Mouse (Mus musculus) testis, postnatal 14 days (tissue): ENCODE data around the gene Birc3.
A peak's percentile ranks its signal among the peaks of the same experiment; 100 is the strongest.
"Not testable (repeated sequence)": the region's sequence is repeated elsewhere in the genome, so short reads cannot be mapped to it uniquely, and the experiment has no call there.

Experiments used
- DNase-seq: peaks from one replicate; pipeline ENCODE4 v3.0.0; 2021; ENCODE audit warnings: low spot score

The Birc3 gene

DNA sequence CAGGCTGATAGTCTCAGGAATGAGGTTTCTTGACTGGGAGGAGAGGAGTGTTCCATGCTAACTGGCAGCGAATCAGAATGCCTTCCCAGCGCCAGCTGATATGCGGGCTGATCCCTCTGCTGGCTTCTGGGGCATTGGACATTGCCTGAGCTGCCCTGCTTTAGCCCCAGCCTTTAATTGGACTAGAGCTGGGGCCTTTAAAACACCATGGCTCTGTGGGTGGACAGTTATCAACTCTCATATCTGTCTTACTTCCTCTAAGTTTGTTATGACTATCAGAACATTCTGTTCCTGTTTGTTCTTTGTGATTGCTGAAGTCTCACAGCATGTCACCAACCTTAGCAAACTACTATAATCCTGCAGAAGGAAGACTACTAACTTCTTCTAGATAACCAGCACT is 5.0 kb downstream of the Birc3 start:
- DNase-seq, result peak; percentile 62

DNA sequence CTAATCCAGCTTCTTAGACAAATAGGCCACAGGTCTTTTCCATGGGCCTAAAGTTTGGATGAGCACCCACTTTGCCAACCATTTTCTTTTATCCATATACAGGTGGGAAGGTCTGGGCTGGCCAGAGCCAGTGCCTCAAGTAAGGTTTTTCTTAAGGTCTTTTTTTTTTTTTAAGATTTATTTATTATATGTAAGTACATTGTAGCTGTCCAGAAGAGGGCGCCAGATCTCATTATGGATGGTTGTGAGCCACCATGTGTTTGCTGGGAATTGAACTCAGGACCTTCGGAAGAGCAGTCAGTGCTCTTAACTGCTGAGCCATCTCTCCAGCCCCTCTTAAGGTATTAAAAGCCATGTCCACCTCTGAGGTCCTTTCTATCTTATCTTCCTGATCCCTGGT is 6.0 kb downstream of the Birc3 start:
- not testable (repeated sequence) for DNase-seq

DNA sequence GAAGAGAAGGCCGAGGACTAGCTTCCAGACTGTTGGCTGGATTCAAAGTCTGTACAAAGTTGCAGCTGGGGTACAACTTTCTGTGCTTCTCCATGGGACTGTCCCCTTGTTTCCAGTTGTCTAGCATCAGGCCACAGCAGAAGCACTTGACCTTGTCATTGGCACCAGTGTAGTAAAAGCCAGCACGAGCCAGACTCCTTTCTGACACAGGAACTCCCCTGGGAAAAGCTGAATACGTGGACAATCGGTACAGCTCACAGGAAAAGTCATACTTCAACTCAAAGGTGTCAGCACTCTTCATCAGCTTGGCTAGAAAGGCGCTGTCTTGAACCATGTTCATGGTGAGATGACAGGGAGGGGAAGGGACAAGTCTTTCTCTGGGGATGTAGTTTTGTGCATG is 12.0 kb downstream of the Birc3 start:
- no peak for DNase-seq

- no peak for DNase-seq
Measured at GRCm38 (mm10) chr9:7855912-7856311, 17.1 kb downstream of the Birc3 start.

GRCm38 (mm10) chr9:7855374-7855773 is 17.6 kb downstream of the Birc3 start:
- peak; percentile 24 for DNase-seq

GRCm38 (mm10) chr9:7854196-7854595 is 18.8 kb downstream of the Birc3 start:
- DNase-seq, result not testable (repeated sequence)

GRCm38 (mm10) chr9:7852346-7853230 is 20.4 kb downstream of the Birc3 start:
- DNase-seq, result no peak

GRCm38 (mm10) chr9:7851841-7852240 is 21.1 kb downstream of the Birc3 start:
- DNase-seq, result no peak

- DNase-seq, result no peak
Measured at GRCm38 (mm10) chr9:7848191-7848590, 24.8 kb downstream of the Birc3 start.

GRCm38 (mm10) chr9:7846667-7847199 is 26.3 kb downstream of the Birc3 start:
- DNase-seq, result no peak

- DNase-seq, result no peak
Measured at GRCm38 (mm10) chr9:7845216-7845895, 27.6 kb downstream of the Birc3 start.

GRCm38 (mm10) chr9:7841221-7841620 is 31.8 kb downstream of the Birc3 start:
- DNase-seq, result peak; percentile 68

DNA sequence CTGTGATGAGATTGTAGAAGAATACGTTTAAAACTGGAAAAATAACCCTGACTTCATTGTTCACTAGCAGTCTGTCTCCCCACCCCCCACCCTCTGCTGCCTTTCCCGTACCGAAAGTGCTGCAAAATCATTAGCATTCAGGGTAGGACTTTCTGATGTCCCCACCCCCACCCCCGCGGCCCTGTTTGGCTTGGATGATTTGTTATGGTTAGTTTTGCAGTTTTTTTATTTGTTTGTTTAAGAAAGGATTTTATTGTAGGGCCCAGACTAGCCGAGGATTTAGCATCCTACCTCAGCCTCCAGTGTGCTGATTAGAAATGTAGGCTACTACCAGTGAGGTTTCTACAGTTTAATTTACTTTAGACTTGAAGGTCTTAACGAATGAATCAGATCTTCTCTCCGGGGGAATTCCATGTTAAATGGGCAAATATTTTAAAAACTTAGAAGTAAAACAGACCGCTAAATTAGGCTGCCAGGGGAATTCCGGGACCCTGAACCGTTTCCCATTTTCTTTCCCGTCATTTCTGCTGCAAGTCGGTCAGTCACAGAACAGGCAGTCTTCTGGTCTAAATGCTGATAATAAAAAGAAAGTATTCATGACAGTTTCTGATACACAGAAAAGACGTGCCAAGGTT is 35.1 kb downstream of the Birc3 start:
- no peak for DNase-seq

GRCm38 (mm10) chr9:7836905-7837805 is 35.8 kb downstream of the Birc3 start, which contains the start of gene Birc2:
TSS of gene Birc2 (minus strand) at chr9:7837064.
- DNase-seq, result peak; percentile 96

DNA sequence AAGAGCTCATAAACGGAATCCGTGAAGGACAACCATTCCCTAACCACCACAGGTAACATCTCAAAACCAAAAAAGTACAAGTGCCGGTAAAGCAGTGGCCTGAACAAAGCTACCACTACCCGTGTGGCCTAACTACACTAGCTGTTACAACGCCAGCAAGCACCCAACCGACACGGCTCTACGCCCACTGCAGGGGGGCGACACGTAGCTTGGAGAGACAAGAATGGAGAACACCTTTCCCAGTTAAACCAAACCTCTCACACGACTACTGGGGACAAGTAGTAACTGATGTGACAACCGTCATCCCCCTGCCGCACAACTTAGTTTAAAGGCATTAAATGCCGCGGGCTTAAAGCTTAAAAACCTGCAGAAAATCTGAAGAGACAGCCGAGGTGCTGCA is 36.7 kb downstream of the Birc3 start:
- DNase-seq, result peak; percentile 70

DNA sequence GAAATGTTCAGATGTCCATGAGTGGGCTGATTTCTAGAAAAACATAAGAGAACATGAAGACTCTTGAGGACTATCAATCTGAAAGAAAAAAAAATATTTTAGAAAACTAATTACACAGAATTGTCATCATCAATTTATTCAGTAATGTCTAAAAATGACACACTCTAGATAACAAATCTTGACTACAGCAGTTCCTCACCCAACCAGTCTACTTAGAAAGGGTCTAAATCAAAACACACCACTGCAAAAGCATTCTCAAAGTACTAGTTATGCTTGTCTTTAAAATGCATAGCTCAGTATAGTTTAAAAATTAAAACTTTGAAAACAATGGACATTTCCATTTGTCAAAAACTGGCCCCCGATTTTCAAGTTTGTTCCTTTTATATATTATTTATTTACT is 37.7 kb downstream of the Birc3 start:
- DNase-seq, result no peak

GRCm38 (mm10) chr9:7833421-7833820 is 39.6 kb downstream of the Birc3 start:
- DNase-seq, result no peak

DNA sequence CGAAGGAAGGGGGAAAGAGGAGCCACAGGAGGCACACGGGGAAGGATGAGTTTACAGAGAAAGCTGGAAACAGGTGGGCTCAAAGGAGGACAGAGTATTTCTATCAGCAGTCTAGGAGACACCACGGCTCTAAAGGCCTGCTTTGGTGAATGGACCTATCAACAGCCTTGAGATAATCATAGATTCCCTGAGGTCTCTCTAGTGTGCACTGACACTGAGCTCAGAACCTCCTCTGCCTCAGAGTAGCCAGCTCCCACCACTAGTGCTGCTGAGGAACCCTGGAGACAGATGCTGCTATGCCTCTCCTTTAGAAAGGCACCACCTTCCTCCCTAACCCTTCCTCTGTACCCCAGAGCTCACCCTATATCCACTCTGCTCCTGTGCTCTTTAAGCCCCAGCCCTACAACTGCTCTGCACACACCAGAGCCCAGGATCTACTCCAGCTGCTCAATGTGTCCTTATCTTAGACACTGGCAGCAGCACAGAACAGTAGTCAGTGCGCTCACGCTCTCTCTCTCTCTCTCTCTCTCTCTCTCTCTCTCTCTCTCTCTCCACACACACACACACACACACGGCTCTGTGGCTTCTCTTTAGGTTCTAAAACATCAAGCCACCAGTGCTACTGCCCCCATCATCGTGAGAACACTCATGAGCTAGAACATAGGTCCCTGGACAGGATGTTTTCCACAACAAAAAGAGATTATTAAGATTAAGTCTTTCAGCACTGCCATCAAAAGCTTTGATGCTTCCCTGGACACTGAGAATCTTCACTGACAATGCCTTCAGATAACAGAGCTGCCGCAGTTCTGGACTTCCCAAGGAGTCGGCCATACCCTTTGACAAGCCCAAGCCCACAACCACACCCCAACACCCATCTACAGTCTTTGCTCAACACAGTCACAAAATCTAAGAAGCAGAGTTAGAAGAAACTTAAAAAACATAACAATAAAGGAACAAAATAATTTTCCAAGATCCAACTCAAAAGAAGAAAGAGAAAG is 43.2 kb downstream of the Birc3 start:
- no peak for DNase-seq

DNA sequence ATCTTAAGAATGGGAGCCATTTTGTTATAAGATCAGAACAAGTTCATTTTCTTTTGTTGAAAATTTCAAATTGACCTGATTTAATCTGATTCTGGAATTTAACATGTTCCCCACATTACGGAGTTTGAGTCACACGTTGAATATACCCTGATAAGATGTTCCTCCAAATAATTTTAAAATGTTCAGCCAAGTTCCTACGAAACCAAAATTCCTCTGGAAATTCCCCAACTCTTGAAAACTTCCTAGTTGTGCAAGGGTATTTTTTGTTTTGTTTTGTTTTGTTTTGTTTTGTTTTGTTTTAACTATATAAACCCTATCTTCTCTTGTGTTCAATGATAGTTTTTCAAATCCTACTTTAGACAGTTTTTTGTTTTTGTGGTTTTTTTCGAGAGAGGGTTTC is 44.3 kb downstream of the Birc3 start:
- no peak for DNase-seq

- DNase-seq, result no peak
Measured at GRCm38 (mm10) chr9:7824916-7825315, 48.1 kb downstream of the Birc3 start.
